Mouse (Mus musculus) heart, adult 10 weeks (tissue): Measurements from ENCODE around the gene Dis3l. TPM values are rescaled to one million over a fixed set of nuclear protein-coding genes. Genes with fewer than 3 reads are reported as not detected.

Source experiments
- polyA plus RNA-seq: library from polyadenylated mRNA; stranded (reverse); fragments of 350-450 nt; fragmentation: Illumina TruSeq; extraction: RNeasy Lipid Tissue Mini Kit (QIAGEN cat#74804); gene quantifications from one replicate; pipeline ENCODE4 v1.2.3, GENCODE M21; 2014; ENCODE audit warnings: low read depth, low replicate concordance

The Dis3l gene
- polyA plus RNA-seq: 30.0 TPM

DNA sequence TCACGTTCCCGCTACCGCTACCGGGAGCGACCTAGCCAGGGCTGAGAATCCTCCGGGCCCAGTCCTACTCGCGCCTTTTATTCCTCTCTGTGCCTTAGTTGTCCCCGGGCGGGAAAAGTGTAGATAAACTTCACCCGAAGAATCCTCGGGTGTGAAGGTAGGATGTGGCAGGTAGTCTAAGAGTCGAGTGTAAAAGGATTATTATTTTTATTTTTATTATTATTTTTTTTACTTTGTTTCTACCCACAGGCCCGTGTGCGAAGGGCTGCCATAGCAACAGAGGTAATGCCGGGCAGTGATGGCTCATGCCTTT is at the start of gene Dis3l:
Dis3l (minus strand) TSS at position 35 of the 313 bp plus-strand sequence.

DNA sequence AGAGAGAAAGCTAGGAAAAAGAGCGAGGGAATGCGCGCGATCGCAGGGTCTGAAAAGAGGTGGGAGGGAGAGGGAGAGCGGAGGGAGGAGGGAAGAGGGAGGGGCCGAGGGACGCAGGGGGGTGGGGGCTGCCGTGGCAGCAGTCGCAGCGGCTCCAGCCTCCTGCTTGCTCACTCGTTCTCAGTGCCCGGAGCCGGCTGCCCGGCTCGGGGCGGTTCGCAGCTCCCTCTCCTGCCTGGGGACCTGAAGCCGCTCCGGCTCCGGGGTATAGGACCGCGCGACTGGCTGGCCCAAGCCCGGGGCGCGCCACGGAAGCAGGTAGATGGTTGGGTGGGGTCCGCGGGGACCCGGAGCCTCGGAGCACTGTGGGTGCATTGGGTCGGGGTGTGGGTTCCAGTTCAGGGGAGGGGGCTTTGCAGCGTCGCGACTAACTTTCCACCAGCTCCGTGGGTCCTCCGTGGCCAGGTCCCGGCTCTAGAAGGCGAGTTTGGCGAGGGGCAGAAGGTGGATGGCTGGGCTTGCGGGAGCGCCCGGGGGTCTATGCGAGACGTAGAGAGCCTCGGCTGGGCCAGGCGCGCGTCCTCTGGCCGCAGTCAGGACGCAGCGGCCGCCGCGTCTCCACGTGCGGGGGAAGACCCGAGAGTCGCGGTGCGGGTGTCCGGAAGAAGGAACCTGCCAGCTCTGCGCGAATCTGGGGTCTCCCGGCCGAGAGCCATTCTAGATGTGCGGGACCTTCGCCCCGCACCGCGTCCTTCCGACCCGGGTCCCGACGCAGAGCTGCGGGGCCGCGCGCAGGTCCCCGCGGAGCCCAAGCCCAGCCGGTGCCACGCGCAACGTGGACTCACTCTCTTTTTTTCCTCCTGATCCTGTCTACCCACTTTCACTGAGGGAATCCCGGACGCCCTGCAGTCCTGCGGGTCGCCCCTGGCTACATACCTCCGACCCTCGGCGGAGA is 44.7 kb upstream of the Dis3l start, which contains the start of gene Megf11:
Megf11 (plus strand) TSS at position 116 of the 955 bp plus-strand sequence.

DNA sequence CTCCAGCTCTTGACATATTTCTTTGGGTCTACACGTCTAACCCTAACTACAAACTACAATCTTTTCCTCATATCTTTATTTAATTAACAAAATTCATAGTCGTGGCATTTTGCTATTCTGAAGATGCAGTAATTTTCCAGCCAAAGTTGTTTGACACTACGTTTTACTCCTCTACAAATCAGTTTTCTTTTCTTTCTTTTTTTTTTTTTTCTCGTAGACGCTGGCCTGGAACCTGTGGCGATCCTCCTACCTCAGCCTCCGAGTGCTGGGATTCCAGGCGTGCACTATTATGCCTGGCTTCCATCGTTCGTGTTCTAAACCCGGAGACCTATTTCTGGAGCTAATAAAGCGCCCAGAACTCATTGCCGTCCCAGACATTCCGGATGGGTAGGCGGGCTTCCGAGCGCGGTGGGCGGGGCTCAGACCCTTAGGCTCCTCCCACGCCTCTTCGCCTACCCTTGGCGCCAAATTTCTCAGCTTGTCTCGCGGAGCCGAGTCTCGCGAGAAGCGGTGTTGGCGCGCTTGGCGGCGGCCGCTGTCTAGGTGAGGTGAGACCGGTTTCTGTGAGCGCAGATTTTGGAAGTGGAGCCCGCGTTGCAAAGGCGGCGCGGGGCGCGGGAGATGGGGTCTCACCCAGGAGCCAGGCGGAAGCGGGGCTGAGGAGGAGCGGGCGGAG is 59.8 kb downstream of the Dis3l start, which contains the start of gene Tipin:
Tipin (plus strand) TSS at position 477 of the 676 bp plus-strand sequence.

Other genes with a start within 250 kb of the Dis3l start
- not detected for gene Lctl, start 224.1 kb downstream of the Dis3l start, polyA plus RNA-seq
- gene Zwilch, start 168.2 kb downstream of the Dis3l start, polyA plus RNA-seq: 0.55 TPM
- gene Rpl4, start 167.9 kb downstream of the Dis3l start, polyA plus RNA-seq: 652 TPM
- gene Snapc5, start 162.0 kb downstream of the Dis3l start, polyA plus RNA-seq: 35.8 TPM
- gene Uchl4, start 106.1 kb downstream of the Dis3l start, polyA plus RNA-seq: not detected
- gene Map2k1, start 87.7 kb downstream of the Dis3l start, polyA plus RNA-seq: 44.1 TPM
- 18.1 TPM for gene Tipin, start 59.7 kb downstream of the Dis3l start, polyA plus RNA-seq
- gene Megf11, start 44.3 kb upstream of the Dis3l start, polyA plus RNA-seq: not detected